Mouse (Mus musculus): ENCODE data around the gene Prpf3.
"Not testable (repeated sequence)": the region's sequence is repeated elsewhere in the genome, so short reads cannot be mapped to it uniquely, and the experiment has no call there.

Gene Prpf3

GRCm38 (mm10) chr3:95881979-95882815 lies 26.5 kb upstream of the Prpf3 start, which contains the start of gene Ciart:
Gene Ciart (minus strand): TSS chr3:95882251.
- DNase-seq (ENCODE audit: low spot score in 2 of 2), result peak; percentile 95 to 97

DNA sequence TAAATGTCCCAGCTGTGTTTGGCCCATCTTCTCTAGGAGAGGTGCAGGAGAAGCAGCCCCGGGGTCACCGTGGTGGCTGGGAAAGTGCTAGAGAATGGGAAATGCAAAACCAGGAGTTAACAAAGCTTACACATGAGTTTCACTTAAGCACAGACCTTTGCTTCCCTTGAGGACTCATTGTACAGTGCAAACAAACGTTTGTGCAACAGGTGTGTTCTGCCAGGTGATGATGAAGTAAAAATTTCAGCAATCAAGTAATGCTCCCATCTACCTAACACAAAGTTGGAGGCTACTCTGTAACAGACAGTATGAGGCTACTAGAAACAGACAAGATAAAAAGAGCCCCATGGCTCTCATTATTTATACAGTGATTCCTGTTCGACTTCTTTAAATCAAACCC lies 23.4 kb upstream of the Prpf3 start:
- DNase-seq (ENCODE audit: low spot score in 2 of 2), result no peak

DNA sequence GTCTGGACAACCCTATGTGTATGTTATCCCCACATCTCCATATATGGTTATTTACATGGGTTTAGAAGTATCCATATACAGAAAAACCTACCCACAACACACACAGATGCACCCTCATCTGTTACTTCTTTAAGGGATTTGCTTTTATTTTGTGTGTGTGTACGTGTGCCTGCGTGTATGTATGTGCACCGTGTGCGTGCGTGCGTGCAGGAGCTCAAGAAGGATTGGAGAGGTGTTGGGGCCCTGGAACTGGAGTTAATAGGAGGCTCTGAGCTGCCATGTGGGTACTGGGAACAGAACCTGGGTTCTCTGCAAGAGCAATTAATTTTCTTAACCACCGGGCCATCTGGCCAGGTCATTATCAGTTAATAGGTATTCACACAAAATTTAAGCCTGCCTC lies 16.4 kb upstream of the Prpf3 start:
- no peak for DNase-seq (ENCODE audit: low spot score in 2 of 2)

GRCm38 (mm10) chr3:95871392-95871867 lies 15.7 kb upstream of the Prpf3 start, which contains the start of gene Mrps21:
Gene Mrps21 (minus strand): TSS chr3:95871519.
- DNase-seq (ENCODE audit: low spot score in 2 of 2), result peak; percentile 80

DNA sequence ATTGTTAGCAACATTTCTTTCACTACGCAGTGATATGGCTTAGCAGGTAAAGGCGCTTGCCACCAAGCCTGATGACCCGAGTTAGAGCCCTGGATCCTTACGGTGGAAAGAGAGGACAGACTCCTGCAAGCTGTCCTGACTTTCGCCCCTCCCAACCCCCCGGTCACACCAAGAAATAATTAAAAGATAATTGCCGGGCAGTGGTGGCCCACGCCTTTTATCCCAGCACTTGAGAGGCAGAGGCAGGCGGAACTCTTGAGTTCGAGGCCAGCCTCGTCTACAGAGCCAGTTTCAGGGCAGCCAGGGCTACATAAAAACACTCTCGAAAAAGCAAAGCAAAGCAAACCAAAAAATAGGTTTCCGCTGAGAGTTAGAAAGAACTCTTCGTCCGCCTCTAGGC lies 15.3 kb upstream of the Prpf3 start:
- no peak for DNase-seq (ENCODE audit: low spot score in 2 of 2)

GRCm38 (mm10) chr3:95867408-95867807 lies 11.7 kb upstream of the Prpf3 start:
- DNase-seq (ENCODE audit: low spot score in 2 of 2), result no peak

- DNase-seq (ENCODE audit: low spot score in 2 of 2), result no peak
Observed at GRCm38 (mm10) chr3:95866071-95866470, 10.4 kb upstream of the Prpf3 start.

DNA sequence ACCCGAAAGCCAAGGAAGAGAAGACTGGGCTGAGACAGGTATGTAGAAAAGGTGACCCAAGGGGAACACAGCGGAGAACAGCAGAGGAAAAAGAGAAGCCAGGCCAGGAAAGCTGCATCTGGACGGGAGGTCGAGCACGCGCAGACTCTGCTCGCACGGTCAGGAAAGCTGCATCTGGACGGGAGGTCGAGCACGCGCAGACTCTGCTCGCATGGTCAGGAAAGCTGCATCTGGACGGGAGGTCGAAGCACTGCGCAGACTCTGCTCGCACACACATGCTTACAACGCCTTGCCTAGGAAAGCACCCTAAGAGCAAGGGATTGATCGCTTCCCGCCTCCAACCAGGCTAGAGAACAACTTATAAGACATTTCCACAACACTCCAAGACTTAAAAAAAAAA lies 9.9 kb upstream of the Prpf3 start:
- no peak for DNase-seq (ENCODE audit: low spot score in 2 of 2)

DNA sequence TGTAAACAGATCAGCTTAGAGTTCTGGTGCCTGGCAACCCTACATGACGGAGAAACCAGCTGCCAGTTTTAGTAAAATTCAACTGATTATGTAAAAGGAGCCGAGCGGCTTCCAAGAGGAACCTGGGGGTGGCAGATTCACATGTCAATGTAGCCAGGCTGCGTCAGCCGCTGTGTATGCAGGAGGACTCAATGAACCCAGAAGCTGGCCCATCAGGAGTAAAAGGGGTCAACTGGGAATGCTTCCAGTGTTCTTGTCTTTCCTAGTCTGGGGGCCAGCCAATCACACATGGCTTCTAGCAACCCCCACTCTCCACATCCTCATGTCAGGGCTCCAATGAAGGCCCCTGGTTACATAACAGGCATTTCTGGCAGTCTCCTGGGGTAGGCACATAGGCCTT lies 9.4 kb upstream of the Prpf3 start:
- peak; percentile 33 to 57 for DNase-seq (ENCODE audit: low spot score in 2 of 2)

DNA sequence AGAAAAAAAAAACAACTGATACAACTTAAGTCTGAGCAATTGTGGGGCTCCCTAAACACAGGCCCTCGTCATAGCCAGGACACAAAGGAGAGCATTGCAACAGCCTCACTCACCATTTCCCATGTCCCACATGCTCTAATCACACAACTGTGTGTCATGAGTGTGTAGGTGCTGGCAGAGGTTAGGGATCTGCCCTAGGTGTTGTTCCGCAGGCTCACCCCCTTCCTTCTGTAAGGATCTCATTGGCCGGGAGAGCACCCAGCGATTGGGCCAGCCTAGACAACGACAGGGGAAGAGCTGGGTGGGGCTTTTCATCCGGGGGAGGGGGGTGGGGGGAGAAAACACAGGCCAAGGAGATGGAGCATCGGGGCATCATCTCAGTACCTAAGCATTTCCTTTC lies 7.9 kb upstream of the Prpf3 start:
- no peak for DNase-seq (ENCODE audit: low spot score in 2 of 2)

GRCm38 (mm10) chr3:95861796-95862195 lies 6.1 kb upstream of the Prpf3 start:
- DNase-seq (ENCODE audit: low spot score in 2 of 2), result peak in 1 of 2 experiments; percentile 47

- DNase-seq (ENCODE audit: low spot score in 2 of 2), result no peak
Observed at GRCm38 (mm10) chr3:95861216-95861615, 5.5 kb upstream of the Prpf3 start.

DNA sequence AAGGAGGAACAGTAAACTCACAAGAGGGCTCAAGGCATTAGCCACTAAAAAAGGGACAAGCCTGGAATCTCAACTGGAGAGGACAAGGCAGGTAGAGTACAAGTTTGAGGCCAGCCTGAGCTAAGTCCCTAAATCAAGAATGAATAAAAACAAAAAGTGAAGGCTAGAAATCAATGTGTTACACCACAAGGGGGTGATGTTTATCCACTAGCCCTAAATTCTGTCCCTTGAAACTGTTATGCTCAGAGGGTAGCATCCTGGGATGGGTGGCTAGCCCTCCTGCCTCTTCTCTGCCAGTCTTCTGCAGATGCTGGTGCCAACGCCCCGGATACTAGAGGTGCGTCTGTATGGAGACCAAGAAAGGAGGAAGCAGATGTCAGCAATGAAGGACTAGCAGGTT lies 4.6 kb upstream of the Prpf3 start:
- DNase-seq (ENCODE audit: low spot score in 2 of 2), result no peak

DNA sequence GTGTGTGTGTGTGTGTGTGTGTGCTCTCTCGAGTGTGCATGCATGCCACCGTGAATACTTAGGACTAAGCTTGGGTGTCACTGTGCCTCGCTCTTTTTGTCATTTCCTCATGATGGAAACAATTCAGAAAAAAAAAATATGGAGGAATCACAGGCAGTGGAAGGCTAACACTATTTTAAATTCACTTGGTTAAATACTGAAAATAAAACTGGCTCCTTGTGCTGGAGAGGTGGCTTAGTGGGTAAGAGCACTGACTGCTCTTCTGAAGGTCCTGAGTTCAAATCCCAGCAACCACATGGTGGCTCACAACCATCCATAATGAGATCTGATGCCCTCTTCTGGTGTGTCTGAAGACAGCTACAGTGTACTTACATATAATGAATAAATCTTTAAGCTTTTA lies 2.6 kb upstream of the Prpf3 start:
- not testable (repeated sequence) for DNase-seq (ENCODE audit: low spot score in 2 of 2)

- not testable (repeated sequence) for DNase-seq (ENCODE audit: low spot score in 2 of 2)
Observed at GRCm38 (mm10) chr3:95857050-95857449, 1.4 kb upstream of the Prpf3 start.

GRCm38 (mm10) chr3:95856115-95856514 lies 430 bp upstream of the Prpf3 start:
- DNase-seq (ENCODE audit: low spot score in 2 of 2), result no peak

DNA sequence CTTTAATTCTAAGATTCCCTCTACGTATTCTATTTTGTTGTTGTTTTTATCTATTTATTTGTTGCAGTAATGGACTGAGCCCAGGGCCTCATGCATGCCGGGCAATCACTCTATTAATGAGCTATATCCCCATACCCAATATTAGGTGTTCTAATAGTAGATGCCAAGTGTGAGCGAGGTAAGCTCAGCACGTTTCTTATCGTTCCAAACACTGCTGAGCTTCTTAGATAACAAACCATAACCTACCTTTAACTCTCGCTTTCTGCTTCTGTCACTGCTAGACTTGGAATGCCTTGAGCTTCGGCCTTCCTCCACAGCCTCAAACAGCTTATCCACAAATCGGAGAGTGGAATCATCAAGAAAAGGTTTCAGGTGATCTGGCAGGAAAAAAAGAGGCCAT lies 4.4 kb downstream of the Prpf3 start:
- no peak for DNase-seq (ENCODE audit: low spot score in 2 of 2)

DNA sequence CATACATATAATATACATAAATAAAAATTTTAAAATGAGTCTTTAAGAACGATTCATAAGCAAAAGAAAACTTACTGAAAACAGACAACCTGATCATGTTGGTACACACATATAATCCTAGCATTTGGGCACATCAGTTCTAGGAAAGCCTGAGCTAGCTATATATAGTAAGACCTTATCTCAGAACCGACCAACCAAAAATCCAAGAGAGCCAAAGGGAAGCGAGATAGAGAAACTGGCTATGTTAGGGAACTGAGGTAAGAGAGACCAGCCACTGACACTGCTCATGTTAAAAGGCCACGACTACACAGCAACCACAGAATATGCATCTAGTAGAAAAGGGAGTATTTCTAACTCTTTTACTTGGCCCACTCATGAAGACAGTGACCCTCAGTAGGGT lies 5.1 kb downstream of the Prpf3 start:
- no peak for DNase-seq (ENCODE audit: low spot score in 2 of 2)

DNA sequence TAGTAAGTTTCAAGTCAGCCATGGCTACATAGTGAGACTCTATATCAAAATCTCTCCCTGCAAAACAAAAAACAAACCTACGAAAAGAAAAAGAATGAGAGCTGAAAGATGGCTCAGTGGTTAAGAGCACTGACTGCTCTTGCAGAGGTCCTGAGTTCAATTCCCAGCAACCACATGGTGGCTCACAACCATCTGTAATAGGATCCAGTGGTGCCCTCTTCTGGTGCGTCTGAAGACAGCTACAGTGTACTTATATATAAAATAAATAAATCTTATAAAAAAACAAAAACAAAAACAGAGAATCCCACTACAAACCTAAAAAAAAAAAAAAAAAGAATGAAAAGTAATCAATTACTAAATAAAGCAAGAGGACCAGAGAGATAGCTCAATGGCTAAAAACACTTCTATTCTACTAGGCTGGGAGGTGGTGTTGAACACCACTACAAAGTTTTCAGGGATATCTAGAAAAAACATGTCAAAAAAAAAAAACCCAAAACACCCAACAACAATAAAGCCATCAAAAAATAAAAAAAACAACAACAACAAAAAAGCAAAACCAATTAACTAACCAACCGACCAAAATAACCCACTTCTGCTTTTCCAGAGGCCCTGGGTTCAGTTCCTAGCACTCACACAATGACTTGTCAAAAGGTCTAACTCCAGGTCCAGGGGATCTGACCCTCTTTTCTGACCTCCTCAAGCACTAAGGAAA lies 13.0 kb downstream of the Prpf3 start:
- DNase-seq (ENCODE audit: low spot score in 2 of 2), result no peak

- no peak for DNase-seq (ENCODE audit: low spot score in 2 of 2)
Observed at GRCm38 (mm10) chr3:95839250-95839649, 16.4 kb downstream of the Prpf3 start.

DNA sequence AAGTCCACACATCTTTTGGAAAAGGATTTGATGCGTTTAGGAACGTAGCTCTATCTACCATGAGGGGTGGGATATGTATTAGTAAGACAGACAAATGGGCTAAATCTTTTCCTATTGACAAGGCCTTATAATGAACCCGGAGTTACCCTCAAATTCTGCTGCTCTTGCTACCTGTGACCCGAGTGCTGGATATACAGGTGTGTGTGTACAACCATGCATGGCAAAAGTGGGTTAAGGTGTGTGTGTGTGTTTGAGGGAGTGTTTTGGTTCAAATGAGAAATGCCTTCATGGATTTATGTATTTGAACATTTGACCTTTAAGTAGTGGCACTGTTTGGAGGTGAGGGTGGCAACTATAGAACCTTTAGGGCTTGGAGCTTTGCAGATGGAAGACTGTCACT lies 26.6 kb downstream of the Prpf3 start:
- DNase-seq (ENCODE audit: low spot score in 2 of 2), result no peak

GRCm38 (mm10) chr3:95826275-95826674 lies 29.4 kb downstream of the Prpf3 start:
- DNase-seq (ENCODE audit: low spot score in 2 of 2), result no peak

Data from frontal cortex, postnatal 10 days (tissue).